Mouse (Mus musculus) adrenal gland, postnatal 25 days (tissue): ENCODE results near the gene Timm23. TPM values are rescaled to one million over a fixed set of nuclear protein-coding genes. Genes with fewer than 3 reads are reported as not detected.
"Not testable (repeated sequence)": the region's sequence is repeated elsewhere in the genome, so short reads cannot be mapped to it uniquely, and the experiment has no call there.

Experiments used
- DNase-seq: peaks from one replicate; pipeline ENCODE4 v3.0.0; 2021; ENCODE audit warnings: mixed read lengths
- long read RNA-seq: library from polyadenylated mRNA; stranded (forward); transcript quantifications from one replicate; pipeline ENCODE4 v2.0.0, GENCODE M21; 2021
- total RNA-seq: library from RNA; stranded (reverse); gene quantifications from 2 replicates; pipeline ENCODE4 v1.2.3, GENCODE M21; 2021

Gene Timm23
- 121 and 174 TPM in 2 replicates for total RNA-seq
- long read RNA-seq, transcript Timm23-201 (7 exons, 1,173 nt) = major isoform, 173 of 190 reads
- long read RNA-seq, partial matches to known transcripts = 0 of 190 reads
- long read RNA-seq, other reads (novel, unspliced or antisense) = 15 of 190 reads

- peak; percentile 88 for DNase-seq
Measured at GRCm38 (mm10) chr14:32201791-32202451, at the start of gene Timm23, which contains the start of gene Parg. Gene Timm23 (minus strand): TSS chr14:32201898. Gene Parg (plus strand): TSS chr14:32201949.

DNA sequence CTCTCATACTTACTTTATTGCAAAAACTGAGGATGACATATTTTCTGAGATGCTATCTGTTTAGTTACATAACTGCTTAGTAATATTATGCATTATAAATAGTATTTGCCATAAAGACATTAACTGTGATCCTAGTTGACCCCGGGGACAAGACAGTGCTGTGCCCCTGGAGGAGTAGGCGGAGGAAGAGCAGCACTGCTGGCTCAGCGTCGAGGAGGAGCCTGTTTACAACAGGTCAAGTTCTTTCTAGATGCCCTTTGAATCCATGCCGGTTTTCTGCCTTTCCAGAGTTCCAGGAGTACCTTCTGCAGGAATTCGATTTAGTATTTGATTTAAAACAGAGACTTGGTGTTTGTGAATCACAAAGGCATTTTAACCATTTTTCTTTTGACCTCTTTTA is 47.9 kb upstream of the Timm23 start:
- DNase-seq = no peak

GRCm38 (mm10) chr14:32246019-32246418 is 44.3 kb upstream of the Timm23 start:
- DNase-seq = no peak

DNA sequence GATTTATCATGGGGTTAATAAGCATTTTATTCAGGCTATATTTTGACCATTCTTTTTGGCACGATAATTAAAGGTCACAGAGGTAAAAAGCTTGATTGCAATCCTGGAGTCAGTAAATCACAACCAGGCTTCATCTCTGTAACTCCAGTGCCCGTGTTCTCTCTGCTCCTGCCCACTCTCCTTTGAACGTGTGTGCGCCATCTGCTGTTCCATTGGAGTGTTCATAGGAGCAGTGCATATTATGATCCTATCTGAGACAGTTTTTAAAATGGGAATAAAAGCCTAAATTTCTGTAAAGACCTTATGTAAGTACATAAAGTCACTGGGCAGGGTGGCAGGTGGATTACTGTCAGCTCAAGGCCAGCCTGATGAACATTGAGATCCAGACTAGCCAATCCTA is 40.7 kb upstream of the Timm23 start:
- peak; percentile 4 for DNase-seq

DNA sequence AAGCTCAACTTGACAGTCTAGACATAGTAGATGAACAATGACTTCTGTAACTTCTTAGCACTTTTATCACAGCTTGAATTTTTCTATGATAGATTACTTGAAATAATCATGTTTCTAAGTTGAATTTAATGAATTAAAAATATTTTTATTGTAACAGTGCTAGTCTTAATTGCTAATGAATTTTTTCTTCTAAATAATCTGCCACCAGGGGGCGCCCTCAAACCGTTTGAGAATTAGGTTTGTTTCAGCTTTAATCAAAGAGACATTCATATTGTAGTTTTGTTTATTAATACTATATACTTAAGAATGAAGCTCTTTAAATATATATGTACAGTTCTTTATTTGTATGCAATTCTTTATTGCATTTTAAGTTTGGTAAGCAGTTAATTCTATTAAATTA is 27.3 kb upstream of the Timm23 start:
- DNase-seq = peak; percentile 56

GRCm38 (mm10) chr14:32226601-32227000 is 24.9 kb upstream of the Timm23 start:
- DNase-seq = no peak

DNA sequence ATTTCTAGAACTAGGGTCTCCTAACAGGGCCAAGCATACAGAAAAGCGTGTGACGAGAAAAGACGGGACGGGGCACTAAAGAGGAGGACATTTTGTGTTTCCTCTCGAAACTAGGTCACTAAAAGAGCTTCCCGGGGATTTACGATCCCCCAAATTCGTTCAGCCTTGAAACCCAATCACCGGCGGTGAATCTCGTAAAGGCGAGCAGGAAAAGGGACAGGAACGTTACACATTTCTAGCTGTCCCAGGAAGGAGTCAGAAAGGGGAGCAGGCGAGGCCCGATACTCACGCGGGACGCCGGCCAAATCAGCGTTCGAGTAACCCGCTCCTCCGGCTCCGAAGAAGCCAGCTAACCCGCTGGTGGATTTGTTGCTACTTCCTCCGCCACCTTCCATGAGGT is 344 bp downstream of the Timm23 start:
- DNase-seq = peak; percentile 63

GRCm38 (mm10) chr14:32193557-32193956 is 8.1 kb downstream of the Timm23 start:
- DNase-seq = not testable (repeated sequence)

DNA sequence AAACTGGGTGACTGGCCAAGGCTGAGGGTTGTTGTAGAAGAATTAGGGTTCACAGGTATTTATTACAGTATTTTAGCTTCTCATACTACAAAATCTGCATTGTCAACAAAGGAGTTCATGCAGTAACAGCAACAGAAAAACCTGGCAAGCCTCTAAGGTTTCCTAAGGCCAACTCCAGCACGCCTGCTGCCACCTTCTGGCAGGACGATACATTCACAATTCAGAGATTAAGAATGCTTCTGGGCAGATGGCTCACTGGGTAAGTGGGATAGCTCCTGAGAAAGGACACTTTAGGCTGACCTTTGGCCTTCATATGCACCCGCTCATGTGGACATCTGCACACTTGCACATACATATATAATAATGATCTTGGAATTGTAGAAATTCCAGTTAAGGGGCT is 9.3 kb downstream of the Timm23 start:
- peak; percentile 52 for DNase-seq

GRCm38 (mm10) chr14:32191926-32192325 is 9.8 kb downstream of the Timm23 start:
- no peak for DNase-seq

GRCm38 (mm10) chr14:32190627-32191391 is 10.9 kb downstream of the Timm23 start:
- DNase-seq = no peak

DNA sequence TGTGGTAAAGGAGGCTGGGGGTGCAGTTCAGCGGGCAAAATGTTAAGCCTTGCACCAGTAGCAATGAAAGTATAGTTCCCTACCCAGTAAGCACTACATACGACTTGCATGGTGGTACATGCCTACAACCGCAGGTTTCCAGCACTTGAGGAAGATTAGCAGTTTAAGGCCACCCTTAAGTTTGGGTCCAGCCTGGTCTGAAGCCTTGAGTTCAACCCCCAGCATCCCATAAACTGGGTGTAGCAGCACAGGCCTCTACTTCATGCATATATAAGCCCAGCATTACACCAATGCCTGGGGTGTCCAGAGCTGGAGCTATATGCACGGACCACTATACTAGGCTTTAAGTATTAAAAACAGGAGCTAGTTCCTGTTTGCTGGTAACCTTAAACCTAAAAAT is 17.9 kb downstream of the Timm23 start:
- DNase-seq = no peak

GRCm38 (mm10) chr14:32180861-32181260 is 20.8 kb downstream of the Timm23 start:
- no peak for DNase-seq

DNA sequence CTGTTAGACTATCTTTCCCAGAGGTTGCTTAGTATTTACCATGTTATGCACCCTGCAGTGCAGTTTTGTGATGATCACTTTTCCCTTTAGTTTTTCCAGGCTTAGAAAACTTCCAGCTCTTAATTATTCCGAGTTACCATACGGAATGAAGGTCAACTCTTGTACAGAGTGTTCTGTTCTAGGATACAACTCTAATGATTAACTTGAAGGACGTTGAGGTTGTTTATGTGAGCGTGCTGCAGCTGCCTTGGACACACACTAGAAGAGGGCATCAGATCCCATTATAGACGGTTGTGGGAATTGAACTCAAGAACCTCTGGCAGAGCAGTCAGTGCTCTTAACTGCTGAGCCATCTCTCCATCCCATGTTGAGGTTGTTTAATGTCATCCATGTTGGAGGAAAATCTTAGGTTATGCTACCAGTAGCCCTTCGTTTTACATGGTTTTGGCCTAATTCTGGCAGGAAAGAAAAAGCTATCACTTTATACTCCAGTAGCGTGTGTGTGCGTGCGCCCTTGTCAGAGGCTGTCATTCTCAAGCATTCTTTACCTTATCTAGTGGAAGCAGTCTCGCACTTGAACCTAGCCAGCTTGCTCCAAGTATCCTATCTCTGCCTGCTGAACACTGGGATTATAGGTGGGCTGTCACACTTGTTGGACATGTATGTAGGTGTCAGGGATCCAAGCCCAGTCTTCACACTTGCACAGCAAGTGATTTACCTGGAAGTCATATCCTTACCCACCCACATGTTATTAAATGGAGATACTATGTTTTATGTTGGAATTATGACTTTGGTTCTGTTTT is 22.1 kb downstream of the Timm23 start:
- no peak for DNase-seq

DNA sequence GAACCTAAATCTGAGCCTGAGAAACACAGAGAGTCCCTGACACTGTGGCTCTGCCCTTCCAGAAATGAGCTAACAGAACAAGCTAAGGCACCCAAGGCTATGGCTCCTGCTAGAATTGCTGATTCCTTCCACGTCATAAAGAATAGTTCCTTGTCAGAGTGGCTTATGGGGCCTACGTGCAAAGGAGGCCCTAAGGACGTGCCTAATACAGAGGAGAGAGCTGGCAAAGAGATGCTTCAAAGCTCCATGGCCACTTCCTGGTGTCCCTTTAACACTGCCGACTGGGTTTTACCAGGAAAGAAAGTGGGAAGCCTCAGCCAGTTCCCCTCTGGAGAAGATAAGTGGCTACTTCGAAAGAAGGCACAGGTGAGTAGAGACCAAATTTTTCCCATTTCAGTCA is 25.1 kb downstream of the Timm23 start:
- DNase-seq = not testable (repeated sequence)

DNA sequence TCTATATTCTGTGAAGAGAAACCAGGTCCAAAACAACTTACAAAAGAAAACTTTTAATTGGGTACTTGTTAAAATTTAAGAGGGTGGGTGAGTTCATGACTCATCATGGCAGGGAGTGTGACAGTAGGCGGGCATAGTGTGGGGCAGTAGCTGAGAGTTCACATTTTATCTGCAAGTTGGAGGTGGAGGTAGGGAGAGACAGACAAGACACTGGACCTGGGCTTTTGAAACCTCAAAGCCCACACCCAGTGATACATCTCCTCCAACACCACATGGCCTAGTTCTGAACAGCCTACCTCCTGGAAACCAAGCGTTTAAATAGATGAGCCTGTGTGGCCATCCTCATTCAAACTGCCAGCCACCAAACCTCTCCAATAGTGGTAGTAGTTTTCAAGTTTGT is 26.4 kb downstream of the Timm23 start:
- DNase-seq = no peak

DNA sequence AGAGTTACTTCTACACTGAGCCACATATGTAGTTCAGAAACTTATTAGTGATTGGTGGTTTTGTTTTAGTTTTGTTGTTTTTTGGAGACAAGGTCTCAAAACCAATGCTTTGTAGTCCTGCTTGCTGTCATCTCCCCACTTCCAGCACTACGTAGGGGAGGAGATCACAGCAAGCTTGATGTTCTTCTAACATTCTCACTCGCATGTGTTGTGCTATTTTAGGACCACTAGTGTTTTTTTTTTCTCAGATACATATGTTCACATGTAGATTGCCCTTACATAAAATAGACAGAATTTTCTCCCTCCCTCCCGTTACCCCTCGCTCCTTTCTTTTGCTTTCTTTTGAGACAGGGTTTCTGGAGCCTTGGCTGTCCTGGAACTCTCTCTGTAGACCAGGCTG is 31.6 kb downstream of the Timm23 start:
- DNase-seq = no peak

DNA sequence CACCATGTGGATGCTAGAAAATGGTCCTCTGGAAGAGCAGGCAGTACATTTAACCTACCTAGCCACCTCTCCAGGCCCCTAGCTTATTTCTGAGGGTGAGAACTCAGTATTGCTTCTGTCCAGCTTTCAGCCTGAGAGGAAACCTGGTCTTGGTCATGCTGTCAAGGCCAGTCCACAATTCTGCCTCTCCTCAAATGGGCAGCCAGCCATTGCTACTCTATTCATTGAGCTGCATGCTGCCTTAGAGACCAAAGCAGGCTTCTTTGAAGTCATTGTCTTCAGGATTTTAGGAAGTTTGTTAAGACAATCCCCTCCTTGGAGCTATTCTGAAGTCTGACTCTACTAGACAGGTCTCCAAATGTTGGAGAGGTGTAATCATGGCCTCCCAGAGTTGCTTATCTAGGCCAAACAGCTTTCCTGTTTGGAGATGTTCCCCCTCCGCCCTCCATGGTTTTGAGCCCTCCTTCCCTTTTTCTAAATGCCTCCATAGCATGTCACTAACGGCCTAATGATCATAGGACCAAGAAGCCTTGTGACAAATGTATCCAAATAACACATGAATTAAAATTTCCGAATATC is 33.0 kb downstream of the Timm23 start:
- DNase-seq = peak; percentile 22

DNA sequence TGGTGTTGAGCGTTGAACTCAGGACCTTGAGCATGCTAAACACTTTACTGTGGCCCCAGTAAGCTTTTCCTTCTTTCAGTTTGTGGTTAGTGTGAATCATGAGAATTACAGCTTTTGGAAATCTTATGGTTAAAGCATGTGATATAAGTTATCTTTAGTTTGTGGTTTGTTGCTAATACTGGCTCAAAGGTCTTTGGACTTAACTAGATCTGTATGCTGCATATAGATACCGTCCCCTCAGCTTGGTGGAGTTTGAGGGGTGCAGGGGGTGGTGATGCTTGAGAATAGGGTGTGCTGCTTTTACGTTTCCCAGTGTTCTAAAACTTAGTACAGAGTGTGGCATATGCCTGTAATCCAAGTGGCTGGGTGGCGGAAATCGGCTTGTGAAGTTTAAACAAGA is 34.4 kb downstream of the Timm23 start:
- DNase-seq = no peak

- no peak for DNase-seq
Measured at GRCm38 (mm10) chr14:32166840-32167239, 34.9 kb downstream of the Timm23 start.

DNA sequence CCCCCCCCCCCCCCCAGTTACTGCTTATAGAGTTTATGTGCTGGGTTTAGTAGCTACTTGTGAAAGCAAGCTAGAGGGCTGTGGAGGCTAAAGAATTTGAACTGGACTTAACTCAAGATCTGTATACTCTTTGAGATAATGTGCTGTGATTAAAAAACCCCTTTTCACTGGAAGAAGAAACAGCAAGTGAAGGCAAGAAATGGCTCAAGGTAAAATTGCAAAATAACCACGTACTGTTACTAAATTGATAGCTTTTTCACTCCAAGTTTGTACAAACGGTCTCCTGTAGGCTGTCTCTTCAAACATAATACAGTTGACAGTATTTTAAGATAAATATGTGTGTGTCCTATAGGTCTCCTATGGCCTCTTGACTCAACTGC is 35.6 kb downstream of the Timm23 start:
- no peak for DNase-seq
